Mouse (Mus musculus) heart, embryonic 13.5 days (tissue): ENCODE measurements at regions not wholly inside any gene's neighbourhood (a gene's known extent, or its start where the extent isn't known, plus 50 kb on each side); places are given as distances from the start of the nearest gene placed in this dataset.

ENCODE experiments used
- ATAC-seq: fragments of 200-750 bp; cut with Nextera tagmentation; 2 replicates; pipeline ENCODE4 v1.8.0; 2017; ENCODE audit warnings: moderate TSS enrichment; ENCODE audit not compliant: insufficient number of reproducible peaks, low FRiP score, low TSS enrichment; ENCODE audit errors: extremely low read depth
- H3K27ac ChIP-seq: fragments of 300-500 bp; sonication (generic); replicated peaks from 2 replicates; pipeline ENCODE4 v1.5.1; 2015; ENCODE audit warnings: moderate library complexity, mild to moderate bottlenecking, inconsistent platforms
- H3K27me3 ChIP-seq: fragments of 300-500 bp; sonication (generic); replicated peaks from 2 replicates; pipeline ENCODE4 v1.6.1; 2015; ENCODE audit warnings: mild to moderate bottlenecking, inconsistent platforms
- H3K36me3 ChIP-seq: fragments of 300-500 bp; sonication (generic); 2 replicates; pipeline ENCODE4 v1.6.1; 2015; ENCODE audit warnings: mild to moderate bottlenecking, inconsistent platforms
- H3K4me1 ChIP-seq: fragments of 300-500 bp; sonication (generic); 2 replicates; pipeline ENCODE4 v1.6.1; 2015; ENCODE audit warnings: inconsistent platforms
- H3K4me2 ChIP-seq: fragments of 300-500 bp; sonication (generic); 2 replicates; pipeline ENCODE4 v1.6.1; 2015; ENCODE audit warnings: inconsistent platforms, mild to moderate bottlenecking, moderate library complexity
- H3K4me3 ChIP-seq: fragments of 300-500 bp; sonication (generic); 2 replicates; pipeline ENCODE4 v1.5.1; 2015; ENCODE audit warnings: moderate library complexity, mild to moderate bottlenecking, inconsistent platforms
- H3K9ac ChIP-seq: fragments of 300-500 bp; sonication (generic); 2 replicates; pipeline ENCODE4 v1.6.1; 2015; ENCODE audit warnings: inconsistent platforms, mild to moderate bottlenecking, moderate library complexity
- H3K9me3 ChIP-seq: fragments of 300-500 bp; sonication (generic); 2 replicates; pipeline ENCODE4 v1.6.1; 2016; ENCODE audit warnings: inconsistent platforms
- whole genome bisulfite sequencing: fragments of 180-500 bp; shearing (Covaris S2); methylation state at CpG from one replicate; pipeline ENCODE4 v1.1.7; 2015; ENCODE audit warnings: mixed read lengths; 5-methylcytosine and 5-hydroxymethylcytosine counted together

GRCm38 (mm10) chr15:56425986-56426385 lies 1051.4 kb downstream of the Slc22a22 start:
- Histone ChIP-seq H3K4me3 (no peak overlapping the region), H3K9me3 (no peaks in the 10 kb centered on the region), H3K4me1 (0 out of 2 replicates have a peak, but pooled peaks cover 3% of the 10 kb centered on the region), H3K36me3 (no peaks in the 10 kb centered on the region), H3K4me2 (no peak overlapping the region), H3K9ac (no peak overlapping the region), H3K27me3 (no peaks in the 10 kb centered on the region), H3K27ac (no peak overlapping the region)
- ATAC-seq: no peak
- 20% methylated on average over 4 of the region's 4 CpGs for WGBS

GRCm38 (mm10) chr15:56420681-56421080 lies 1056.7 kb downstream of the Slc22a22 start:
- H3K4me1 ChIP-seq: no peaks in the 10 kb centered on the region
- no peaks in the 10 kb centered on the region for H3K9me3 ChIP-seq
- H3K4me3 ChIP-seq: no peak overlapping the region
- ATAC-seq: no peak
- H3K27me3 ChIP-seq: no peaks in the 10 kb centered on the region
- H3K4me2 ChIP-seq: no peak overlapping the region
- no peak overlapping the region for H3K27ac ChIP-seq
- no peaks in the 10 kb centered on the region for H3K36me3 ChIP-seq
- 43% methylated on average over 1 of the region's 1 CpGs for WGBS
- H3K9ac ChIP-seq: no peak overlapping the region

- Histone ChIP-seq H3K4me3 (no peak overlapping the region), H3K9me3 (no peaks in the 10 kb centered on the region), H3K4me2 (no peak overlapping the region), H3K27ac (no peak overlapping the region), H3K9ac (no peak overlapping the region), H3K36me3 (no peaks in the 10 kb centered on the region), H3K27me3 (no peaks in the 10 kb centered on the region), H3K4me1 (no peaks in the 10 kb centered on the region)
- ATAC-seq: no peak
Measured at GRCm38 (mm10) chr15:56391982-56392381, 1085.4 kb downstream of the Slc22a22 start.

- Histone ChIP-seq H3K9me3 (no peaks in the 10 kb centered on the region), H3K27me3 (no peaks in the 10 kb centered on the region), H3K4me3 (no peak overlapping the region), H3K27ac (no peak overlapping the region), H3K4me2 (no peak overlapping the region), H3K9ac (no peak overlapping the region), H3K36me3 (no peaks in the 10 kb centered on the region), H3K4me1 (no peaks in the 10 kb centered on the region)
- no peak for ATAC-seq
- 66% methylated on average over 1 of the region's 1 CpGs for WGBS
Measured at GRCm38 (mm10) chr15:56378511-56378910, 1098.9 kb downstream of the Slc22a22 start.

GRCm38 (mm10) chr15:56350903-56351302 lies 1126.5 kb downstream of the Slc22a22 start:
- WGBS: 61% methylated on average over 5 of the region's 5 CpGs
- Histone ChIP-seq H3K4me1 (no peaks in the 10 kb centered on the region), H3K27me3 (no peaks in the 10 kb centered on the region), H3K36me3 (no peaks in the 10 kb centered on the region), H3K9me3 (no peaks in the 10 kb centered on the region), H3K4me3 (no peak overlapping the region), H3K4me2 (no peak overlapping the region), H3K9ac (no peak overlapping the region), H3K27ac (no peak overlapping the region)
- ATAC-seq: no peak

GRCm38 (mm10) chr15:56346111-56346510 lies 1131.3 kb downstream of the Slc22a22 start:
- Histone ChIP-seq H3K4me3 (no peak overlapping the region), H3K4me2 (no peak overlapping the region), H3K36me3 (no peaks in the 10 kb centered on the region), H3K27me3 (no peaks in the 10 kb centered on the region), H3K9me3 (no peaks in the 10 kb centered on the region), H3K9ac (no peak overlapping the region), H3K27ac (no peak overlapping the region), H3K4me1 (no peaks in the 10 kb centered on the region)
- WGBS: 54% methylated on average over 2 of the region's 2 CpGs
- no peak for ATAC-seq

GRCm38 (mm10) chr15:56344973-56345372 lies 1132.5 kb downstream of the Slc22a22 start:
- Histone ChIP-seq H3K4me2 (no peak overlapping the region), H3K4me1 (no peaks in the 10 kb centered on the region), H3K27me3 (no peaks in the 10 kb centered on the region), H3K9ac (no peak overlapping the region), H3K4me3 (no peak overlapping the region), H3K27ac (no peak overlapping the region), H3K9me3 (no peaks in the 10 kb centered on the region), H3K36me3 (no peaks in the 10 kb centered on the region)
- ATAC-seq: no peak
- 78% methylated on average over 2 of the region's 2 CpGs for WGBS

- H3K27me3 ChIP-seq: no peaks in the 10 kb centered on the region
- no peak overlapping the region for H3K9ac ChIP-seq
- H3K27ac ChIP-seq: no peak overlapping the region
- no peak for ATAC-seq
- WGBS: 39% methylated on average over 4 of the region's 4 CpGs
- no peaks in the 10 kb centered on the region for H3K4me1 ChIP-seq
- no peaks in the 10 kb centered on the region for H3K9me3 ChIP-seq
- no peak overlapping the region for H3K4me3 ChIP-seq
- H3K4me2 ChIP-seq: no peak overlapping the region
- H3K36me3 ChIP-seq: no peaks in the 10 kb centered on the region
Measured at GRCm38 (mm10) chr15:56344304-56344932, 1133.0 kb downstream of the Slc22a22 start.

GRCm38 (mm10) chr15:56337879-56338278 lies 1139.5 kb downstream of the Slc22a22 start:
- no peak overlapping the region for H3K9ac ChIP-seq
- H3K36me3 ChIP-seq: no peaks in the 10 kb centered on the region
- WGBS: 46% methylated on average over 5 of the region's 5 CpGs
- ATAC-seq: no peak
- no peak overlapping the region for H3K4me3 ChIP-seq
- no peak overlapping the region for H3K27ac ChIP-seq
- no peaks in the 10 kb centered on the region for H3K9me3 ChIP-seq
- H3K4me1 ChIP-seq: peaks cover 10% of the 10 kb centered on the region
- H3K4me2 ChIP-seq: no peak overlapping the region
- H3K27me3 ChIP-seq: no peaks in the 10 kb centered on the region

- H3K4me1 ChIP-seq: peaks cover 10% of the 10 kb centered on the region
- H3K4me3 ChIP-seq: no peak overlapping the region
- H3K9me3 ChIP-seq: no peaks in the 10 kb centered on the region
- H3K27me3 ChIP-seq: no peaks in the 10 kb centered on the region
- H3K27ac ChIP-seq: no peak overlapping the region
- no peak overlapping the region for H3K4me2 ChIP-seq
- no peak overlapping the region for H3K9ac ChIP-seq
- no peaks in the 10 kb centered on the region for H3K36me3 ChIP-seq
- 44% methylated on average over 5 of the region's 5 CpGs for WGBS
- ATAC-seq: no peak
Measured at GRCm38 (mm10) chr15:56336449-56336848, 1141.0 kb downstream of the Slc22a22 start.

GRCm38 (mm10) chr15:56335011-56335410 lies 1142.4 kb downstream of the Slc22a22 start:
- Histone ChIP-seq H3K36me3 (no peaks in the 10 kb centered on the region), H3K4me2 (no peak overlapping the region), H3K9ac (no peak overlapping the region), H3K9me3 (no peaks in the 10 kb centered on the region), H3K27ac (0 out of 2 replicates have a peak overlapping the region, but pooled peaks have one; percentile 8), H3K4me1 (peaks cover 10% of the 10 kb centered on the region), H3K27me3 (no peaks in the 10 kb centered on the region), H3K4me3 (no peak overlapping the region)
- 63% methylated on average over 2 of the region's 2 CpGs for WGBS
- ATAC-seq: no peak

- Histone ChIP-seq H3K4me1 (no peaks in the 10 kb centered on the region), H3K4me2 (no peak overlapping the region), H3K27me3 (no peaks in the 10 kb centered on the region), H3K4me3 (no peak overlapping the region), H3K36me3 (no peaks in the 10 kb centered on the region), H3K9me3 (no peaks in the 10 kb centered on the region), H3K9ac (no peak overlapping the region), H3K27ac (no peak overlapping the region)
- ATAC-seq: no peak
Measured at GRCm38 (mm10) chr15:56320501-56320900, 1156.9 kb downstream of the Slc22a22 start.
